In the genomic region with DNA sequence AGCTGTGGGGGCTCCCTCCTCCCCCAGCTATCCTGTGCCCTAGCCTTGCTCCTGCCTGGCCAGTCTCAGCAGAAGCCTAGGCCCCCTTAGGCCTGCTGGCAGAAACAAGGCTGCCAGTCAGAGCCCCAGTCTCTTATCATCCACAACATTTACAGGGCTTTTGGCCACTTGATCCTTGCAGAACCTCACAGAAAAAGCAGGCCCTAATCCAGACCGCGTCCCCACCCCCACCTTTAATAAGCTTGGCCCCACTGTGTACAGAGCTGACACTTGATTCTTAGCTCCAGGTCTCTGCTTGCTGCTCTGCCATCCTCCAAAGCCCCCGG, we compare ENCODE assay signal across 14 mouse cellular contexts. TPM values are rescaled to one million over a fixed set of nuclear protein-coding genes. Genes with fewer than 3 reads are reported as not detected.
DNase-seq lines count a peak whose midpoint lies in the region; ATAC-seq and TF ChIP-seq lines count a peak whose summit lies in the region.
"Had no signal": no experiment of that assay in that cellular context is flagged by ENCODE, and none has a peak within 500 bp of the region (broad histone marks: within the 10 kb centered on the region; RNA-seq: fewer than 3 reads in every experiment).

No protein-coding gene starts in this region.

- H3K36me3 ChIP-seq in heart, embryonic 10.5 days = peaks cover 2% of the 10 kb centered on the region; the same call in 1 of the 2 replicates
- no peaks in the 10 kb centered on the region for H3K36me3 ChIP-seq in lung, embryonic 15.5 days
- no peaks in the 10 kb centered on the region for H3K36me3 ChIP-seq in embryonic facial prominence, embryonic 13.5 days
- H3K36me3 ChIP-seq in liver, embryonic 16.5 days (ENCODE audit: control insufficient read depth, insufficient read depth) = no peaks in the 10 kb centered on the region
- H3K36me3 ChIP-seq: limb, embryonic 13.5 days had no signal

- H3K9me3 ChIP-seq in heart, embryonic 10.5 days = no peaks in the 10 kb centered on the region
- no peaks in the 10 kb centered on the region for H3K9me3 ChIP-seq in lung, embryonic 15.5 days
- H3K9me3 ChIP-seq in embryonic facial prominence, embryonic 13.5 days = peaks cover 4% of the 10 kb centered on the region
- H3K9me3 ChIP-seq in liver, embryonic 16.5 days (replicated peaks; ENCODE audit: control insufficient read depth, low read length) = no peaks in the 10 kb centered on the region
- H3K9me3 ChIP-seq: limb, embryonic 13.5 days had no signal

- no peak for TF ChIP-seq CTCF in lung, adult 2 months (IDR thresholded peaks at IDR 0.05; ENCODE audit: insufficient read depth, low read length)

- TF ChIP-seq POLR2A in lung, adult 2 months (IDR thresholded peaks at IDR 0.05; ENCODE audit: borderline replicate concordance, extremely low read depth, low read depth, low read length) = no peak

- H3K27ac ChIP-seq in heart, embryonic 10.5 days = peak overlapping the region; percentile 83
- peak overlapping the region; percentile 73 for H3K27ac ChIP-seq in lung, embryonic 15.5 days
- H3K27ac ChIP-seq in embryonic facial prominence, embryonic 13.5 days = no peak overlapping the region
- H3K27ac ChIP-seq in liver, embryonic 16.5 days (ENCODE audit: low read length) = no peak overlapping the region
- H3K27ac ChIP-seq: limb, embryonic 13.5 days had no signal

- no peaks in the 10 kb centered on the region for H3K27me3 ChIP-seq in heart, embryonic 10.5 days (ENCODE audit: insufficient read depth, poor library complexity, severe bottlenecking)
- H3K27me3 ChIP-seq in lung, embryonic 15.5 days = no peaks in the 10 kb centered on the region
- H3K27me3 ChIP-seq in embryonic facial prominence, embryonic 13.5 days = no peaks in the 10 kb centered on the region
- H3K27me3 ChIP-seq in liver, embryonic 16.5 days (ENCODE audit: control insufficient read depth, insufficient read depth, low read depth, low read length) = no peaks in the 10 kb centered on the region
- H3K27me3 ChIP-seq: limb, embryonic 13.5 days had no signal

- H3K4me1 ChIP-seq in heart, embryonic 10.5 days = peaks cover 85% of the 10 kb centered on the region
- H3K4me1 ChIP-seq in lung, embryonic 15.5 days = peaks cover 38% of the 10 kb centered on the region
- H3K4me1 ChIP-seq in lung, adult 2 months (ENCODE audit: control insufficient read depth, insufficient read depth, low read length) = peaks cover 18% of the 10 kb centered on the region
- H3K4me1 ChIP-seq in embryonic facial prominence, embryonic 13.5 days = peaks cover 22% of the 10 kb centered on the region
- H3K4me1 ChIP-seq in liver, embryonic 16.5 days (ENCODE audit: control insufficient read depth, low read depth, low read length) = peaks cover 25% of the 10 kb centered on the region

- DNase-seq in heart, embryonic 10.5 days (ENCODE audit: low spot score) = no peak
- no peak for DNase-seq in heart, adult 18-20 months
- DNase-seq in lung, adult 2 months = no peak
- DNase-seq in cerebellum, postnatal 10 days = no peak
- DNase-seq: cerebellum, adult 8-10 months; kidney, adult 8-10 months; layer of hippocampus, adult 9-11 months had no signal

- peak overlapping the region; percentile 26; the same call in 1 of the 2 replicates for H3K4me3 ChIP-seq in heart, embryonic 10.5 days
- H3K4me3 ChIP-seq in lung, embryonic 15.5 days = no peak overlapping the region
- no peak overlapping the region for H3K4me3 ChIP-seq in lung, adult 2 months (replicated peaks; ENCODE audit: extremely low read depth, low read depth, low read length)
- no peak overlapping the region for H3K4me3 ChIP-seq in embryonic facial prominence, embryonic 13.5 days
- no peak overlapping the region for H3K4me3 ChIP-seq in liver, embryonic 16.5 days (ENCODE audit: low read depth, low read length)
- H3K4me3 ChIP-seq: limb, embryonic 13.5 days had no signal

- WGBS in heart, embryonic 10.5 days = 29% methylated on average over 3 of the region's 3 CpGs
- WGBS in lung, embryonic 15.5 days = 41% methylated on average over 3 of the region's 3 CpGs
- WGBS in lung, adult 2 months = 71% methylated on average over 3 of the region's 3 CpGs
- WGBS in embryonic facial prominence, embryonic 13.5 days = 76% methylated on average over 3 of the region's 3 CpGs
- WGBS in liver, embryonic 16.5 days (ENCODE audit: insufficient replicate concordance) = 39% methylated on average over 3 of the region's 3 CpGs

- no peak for ATAC-seq in lung, embryonic 15.5 days (ENCODE audit: borderline replicate concordance, extremely low read depth, low FRiP score, low TSS enrichment)
- ATAC-seq in embryonic facial prominence, embryonic 13.5 days (ENCODE audit: insufficient number of reproducible peaks, insufficient read depth, low FRiP score, low TSS enrichment, low read depth) = no peak
- peak; percentile 52 for ATAC-seq in liver, embryonic 16.5 days (ENCODE audit: low read depth)
- ATAC-seq in monocyte, adult 5-6 weeks (replicated peaks; ENCODE audit: insufficient number of reproducible peaks, low FRiP score, low TSS enrichment, poor library complexity, severe bottlenecking) = no peak

- H3K4me2 ChIP-seq in lung, embryonic 15.5 days = no peak overlapping the region
- no peak overlapping the region for H3K4me2 ChIP-seq in embryonic facial prominence, embryonic 13.5 days
- no peak overlapping the region for H3K4me2 ChIP-seq in liver, embryonic 16.5 days (ENCODE audit: low read depth, low read length)
- H3K4me2 ChIP-seq: limb, embryonic 13.5 days had no signal

- no peak overlapping the region for H3K9ac ChIP-seq in lung, embryonic 15.5 days
- 0 out of 2 replicates have a peak overlapping the region, but pooled peaks have one; percentile 40 for H3K9ac ChIP-seq in embryonic facial prominence, embryonic 13.5 days
- no peak overlapping the region for H3K9ac ChIP-seq in liver, embryonic 16.5 days (ENCODE audit: low read depth, low read length)

RNA-seq across cellular contexts. Expression of a gene that starts 8.9 kb away (rescaled TPM):
- 30.9 and 50.2 TPM in 2 replicates for polyA plus RNA-seq in heart, embryonic 10.5 days (2016; fragmentation: Nextera tagmentation; extraction: Ambion mirVana)
- total RNA-seq in heart, adult 18-20 months (2021) = 10 to 100 TPM; 57.4 to 67.4 TPM
- polyA plus RNA-seq in lung, embryonic 15.5 days (2015; fragmentation: Nextera tagmentation; extraction: Ambion mirVana) = 18.1 and 20.4 TPM in 2 replicates
- polyA plus RNA-seq in lung, adult 2 months (2012; rRNA removed) = 120 and 133 TPM in 2 replicates
- 8.4 and 8.5 TPM in 2 replicates for polyA plus RNA-seq in embryonic facial prominence, embryonic 13.5 days (2015; fragmentation: Nextera tagmentation; extraction: Ambion mirVana)
- polyA plus RNA-seq in liver, embryonic 16.5 days (2015; fragmentation: Nextera tagmentation; extraction: Ambion mirVana) = 0.76 and 0.85 TPM in 2 replicates
- not detected in 3 replicates for total RNA-seq in monocyte, adult 5-6 weeks (2017)

RNA-seq across cellular contexts. Expression of a gene that starts 28.9 kb away (rescaled TPM):
- polyA plus RNA-seq in heart, embryonic 10.5 days (2016; fragmentation: Nextera tagmentation; extraction: Ambion mirVana) = 31.5 and 33.0 TPM in 2 replicates
- total RNA-seq in heart, adult 18-20 months (2021) = 10 to 100 TPM; 13.4 to 14.7 TPM
- 39.6 and 40.4 TPM in 2 replicates for polyA plus RNA-seq in lung, embryonic 15.5 days (2015; fragmentation: Nextera tagmentation; extraction: Ambion mirVana)
- 26.1 and 31.8 TPM in 2 replicates for polyA plus RNA-seq in lung, adult 2 months (2012; rRNA removed)
- 44.2 and 45.2 TPM in 2 replicates for polyA plus RNA-seq in embryonic facial prominence, embryonic 13.5 days (2015; fragmentation: Nextera tagmentation; extraction: Ambion mirVana)
- polyA plus RNA-seq in liver, embryonic 16.5 days (2015; fragmentation: Nextera tagmentation; extraction: Ambion mirVana) = 9.9 and 10.7 TPM in 2 replicates
- 19.0 to 30.5 TPM (median 26.8 TPM) in 3 replicates for total RNA-seq in monocyte, adult 5-6 weeks (2017)

RNA-seq across cellular contexts. Expression of a gene that starts 29.2 kb away (rescaled TPM):
- polyA plus RNA-seq in heart, embryonic 10.5 days (2016; fragmentation: Nextera tagmentation; extraction: Ambion mirVana) = 7.5 TPM in 2 replicates
- total RNA-seq in heart, adult 18-20 months (2021) = 1 to 10 TPM; 7.7 to 8.6 TPM
- polyA plus RNA-seq in lung, embryonic 15.5 days (2015; fragmentation: Nextera tagmentation; extraction: Ambion mirVana) = 8.2 and 9.4 TPM in 2 replicates
- 17.1 and 20.8 TPM in 2 replicates for polyA plus RNA-seq in lung, adult 2 months (2012; rRNA removed)
- polyA plus RNA-seq in embryonic facial prominence, embryonic 13.5 days (2015; fragmentation: Nextera tagmentation; extraction: Ambion mirVana) = 9.7 and 10.9 TPM in 2 replicates
- 0.88 and 1.2 TPM in 2 replicates for polyA plus RNA-seq in liver, embryonic 16.5 days (2015; fragmentation: Nextera tagmentation; extraction: Ambion mirVana)
- 3.3 to 4.7 TPM (median 4.3 TPM) in 3 replicates for total RNA-seq in monocyte, adult 5-6 weeks (2017)

RNA-seq across cellular contexts. Expression of a gene that starts 50.6 kb away (rescaled TPM):
- not detected in 2 replicates for polyA plus RNA-seq in heart, embryonic 10.5 days (2016; fragmentation: Nextera tagmentation; extraction: Ambion mirVana)
- total RNA-seq in heart, adult 18-20 months (2021) = not detected
- 0.63 and 0.64 TPM in 2 replicates for polyA plus RNA-seq in lung, embryonic 15.5 days (2015; fragmentation: Nextera tagmentation; extraction: Ambion mirVana)
- polyA plus RNA-seq in lung, adult 2 months (2012; rRNA removed) = 2.4 and 4.2 TPM in 2 replicates
- polyA plus RNA-seq in embryonic facial prominence, embryonic 13.5 days (2015; fragmentation: Nextera tagmentation; extraction: Ambion mirVana) = 1.0 TPM in 1 of 2 replicates, not detected in the other
- not detected in 2 replicates for polyA plus RNA-seq in liver, embryonic 16.5 days (2015; fragmentation: Nextera tagmentation; extraction: Ambion mirVana)
- 2.5 TPM in 1 of 3 replicates, not detected in the others for total RNA-seq in monocyte, adult 5-6 weeks (2017)
- polyA plus RNA-seq: C2C12; small intestine, adult 2 months had no signal

RNA-seq across cellular contexts. Expression of a gene that starts 54.6 kb away (rescaled TPM):
- polyA plus RNA-seq in heart, embryonic 10.5 days (2016; fragmentation: Nextera tagmentation; extraction: Ambion mirVana) = 0.17 TPM in 1 of 2 replicates, not detected in the other
- 1 to 10 TPM in 1 of 2 experiments, under 1 TPM in 1; 0.39 to 1.1 TPM for total RNA-seq in heart, adult 18-20 months (2021)
- polyA plus RNA-seq in lung, embryonic 15.5 days (2015; fragmentation: Nextera tagmentation; extraction: Ambion mirVana) = 0.25 and 0.99 TPM in 2 replicates
- polyA plus RNA-seq in lung, adult 2 months (2012; rRNA removed) = 1.9 and 2.4 TPM in 2 replicates
- polyA plus RNA-seq in embryonic facial prominence, embryonic 13.5 days (2015; fragmentation: Nextera tagmentation; extraction: Ambion mirVana) = 0.14 and 0.54 TPM in 2 replicates
- 0.07 and 0.12 TPM in 2 replicates for polyA plus RNA-seq in liver, embryonic 16.5 days (2015; fragmentation: Nextera tagmentation; extraction: Ambion mirVana)
- total RNA-seq in monocyte, adult 5-6 weeks (2017) = 0.11 TPM in 1 of 3 replicates, not detected in the others

Comparison
In these comparisons a context has a peak if more than half of its experiments do, and no peak if none do; other contexts are left out.
1. H3K27ac ChIP-seq: peak in heart, embryonic 10.5 days (single experiment) and lung, embryonic 15.5 days (single experiment); none in embryonic facial prominence, embryonic 13.5 days (single experiment) and liver, embryonic 16.5 days (single experiment).